Mouse (Mus musculus): ENCODE measurements around the gene Slc38a8. TPM values are rescaled to one million over a fixed set of nuclear protein-coding genes. Genes with fewer than 3 reads are reported as not detected.

Slc38a8 gene
- polyA plus RNA-seq, 1 experiment from 2014 or later: 0.22 TPM

GRCm38 (mm10) chr8:119484145-119484896 lies 17.2 kb downstream of the Slc38a8 start:
- Histone ChIP-seq H3K4me2 (no peak overlapping the region), H3K4me1 (replicated peaks) (no peaks in the 10 kb centered on the region), H3K36me3 (no peaks in the 10 kb centered on the region), H3K4me3 (no peak overlapping the region), H3K27ac (replicated peaks) (no peak overlapping the region), H3K9ac (no peak overlapping the region), H3K27me3 (no peaks in the 10 kb centered on the region), H3K9me3 (no peaks in the 10 kb centered on the region)
- 87% methylated on average over 11 of the region's 11 CpGs for WGBS
- ATAC-seq (ENCODE audit: low FRiP score, low read depth): no peak

GRCm38 (mm10) chr8:119478684-119479083 lies 22.8 kb downstream of the Slc38a8 start:
- Histone ChIP-seq H3K27ac (replicated peaks) (no peak overlapping the region), H3K36me3 (no peaks in the 10 kb centered on the region), H3K9ac (no peak overlapping the region), H3K4me3 (no peak overlapping the region), H3K27me3 (no peaks in the 10 kb centered on the region), H3K9me3 (no peaks in the 10 kb centered on the region), H3K4me1 (replicated peaks) (no peaks in the 10 kb centered on the region), H3K4me2 (no peak overlapping the region)
- ATAC-seq (ENCODE audit: low FRiP score, low read depth): no peak
- WGBS: 18% methylated on average over 5 of the region's 5 CpGs

GRCm38 (mm10) chr8:119468091-119468490 lies 33.4 kb downstream of the Slc38a8 start:
- no peak overlapping the region for H3K27ac ChIP-seq (replicated peaks)
- H3K4me3 ChIP-seq: no peak overlapping the region
- H3K9ac ChIP-seq: no peak overlapping the region
- no peaks in the 10 kb centered on the region for H3K36me3 ChIP-seq
- H3K9me3 ChIP-seq: no peaks in the 10 kb centered on the region
- H3K4me1 ChIP-seq (replicated peaks): peaks cover 35% of the 10 kb centered on the region
- WGBS: 81% methylated on average over 8 of the region's 8 CpGs
- H3K4me2 ChIP-seq: no peak overlapping the region
- ATAC-seq (ENCODE audit: low FRiP score, low read depth): no peak
- peaks cover 3% of the 10 kb centered on the region; the same call in 1 of the 2 replicates for H3K27me3 ChIP-seq

GRCm38 (mm10) chr8:119466794-119467193 lies 34.7 kb downstream of the Slc38a8 start:
- peak overlapping the region; percentile 45; the same call in 1 of the 2 replicates for H3K4me2 ChIP-seq
- H3K27ac ChIP-seq (replicated peaks): peak overlapping the region; percentile 31; the same call in 1 of the 2 replicates
- WGBS: 49% methylated on average over 10 of the region's 10 CpGs
- no peaks in the 10 kb centered on the region for H3K9me3 ChIP-seq
- H3K4me3 ChIP-seq: no peak overlapping the region
- H3K27me3 ChIP-seq: peaks cover 3% of the 10 kb centered on the region; the same call in 1 of the 2 replicates
- ATAC-seq (ENCODE audit: low FRiP score, low read depth): no peak
- no peak overlapping the region for H3K9ac ChIP-seq
- peaks cover 36% of the 10 kb centered on the region for H3K4me1 ChIP-seq (replicated peaks)
- no peaks in the 10 kb centered on the region for H3K36me3 ChIP-seq

- Histone ChIP-seq H3K4me1 (replicated peaks) (peaks cover 43% of the 10 kb centered on the region), H3K9ac (no peak overlapping the region), H3K27me3 (peaks cover 3% of the 10 kb centered on the region; the same call in 1 of the 2 replicates), H3K4me2 (peak overlapping the region; percentile 45), H3K9me3 (no peaks in the 10 kb centered on the region), H3K27ac (replicated peaks) (no peak overlapping the region), H3K36me3 (no peaks in the 10 kb centered on the region), H3K4me3 (no peak overlapping the region)
- 2% methylated on average over 18 of the region's 18 CpGs for WGBS
- ATAC-seq (ENCODE audit: low FRiP score, low read depth): peak; percentile 35; the same call in 1 of the 2 replicates
Measured at GRCm38 (mm10) chr8:119466105-119466504, 35.4 kb downstream of the Slc38a8 start.

- Histone ChIP-seq H3K9me3 (no peaks in the 10 kb centered on the region), H3K4me1 (replicated peaks) (peaks cover 57% of the 10 kb centered on the region), H3K4me2 (no peak overlapping the region), H3K4me3 (no peak overlapping the region), H3K36me3 (no peaks in the 10 kb centered on the region), H3K27ac (replicated peaks) (no peak overlapping the region), H3K9ac (no peak overlapping the region), H3K27me3 (peaks cover 3% of the 10 kb centered on the region; the same call in 1 of the 2 replicates)
- ATAC-seq (ENCODE audit: low FRiP score, low read depth): no peak
- WGBS: 41% methylated on average over 7 of the region's 7 CpGs
Measured at GRCm38 (mm10) chr8:119463709-119464108, 37.8 kb downstream of the Slc38a8 start.

GRCm38 (mm10) chr8:119461356-119461755 lies 40.1 kb downstream of the Slc38a8 start:
- H3K27ac ChIP-seq (replicated peaks): 0 out of 2 replicates have a peak overlapping the region, but pooled peaks have one; percentile 10
- no peaks in the 10 kb centered on the region for H3K36me3 ChIP-seq
- peak; percentile 51; the same call in 1 of the 2 replicates for ATAC-seq (ENCODE audit: low FRiP score, low read depth)
- no peak overlapping the region for H3K4me3 ChIP-seq
- H3K4me2 ChIP-seq: no peak overlapping the region
- no peak overlapping the region for H3K9ac ChIP-seq
- peaks cover 48% of the 10 kb centered on the region for H3K4me1 ChIP-seq (replicated peaks)
- H3K9me3 ChIP-seq: no peaks in the 10 kb centered on the region
- H3K27me3 ChIP-seq: peaks cover 3% of the 10 kb centered on the region; the same call in 1 of the 2 replicates
- 25% methylated on average over 9 of the region's 9 CpGs for WGBS

GRCm38 (mm10) chr8:119459724-119460123 lies 41.8 kb downstream of the Slc38a8 start:
- no peak overlapping the region for H3K9ac ChIP-seq
- peak overlapping the region; percentile 55 for H3K27ac ChIP-seq (replicated peaks)
- peaks cover 3% of the 10 kb centered on the region; the same call in 1 of the 2 replicates for H3K27me3 ChIP-seq
- peak overlapping the region; percentile 24 for H3K4me2 ChIP-seq
- peak; percentile 27; the same call in 1 of the 2 replicates for ATAC-seq (ENCODE audit: low FRiP score, low read depth)
- H3K4me1 ChIP-seq (replicated peaks): peaks cover 33% of the 10 kb centered on the region
- no peak overlapping the region for H3K4me3 ChIP-seq
- no peaks in the 10 kb centered on the region for H3K9me3 ChIP-seq
- no peaks in the 10 kb centered on the region for H3K36me3 ChIP-seq
- 13% methylated on average over 16 of the region's 16 CpGs for WGBS

GRCm38 (mm10) chr8:119456045-119456444 lies 45.5 kb downstream of the Slc38a8 start:
- Histone ChIP-seq H3K27ac (replicated peaks) (no peak overlapping the region), H3K9ac (no peak overlapping the region), H3K9me3 (no peaks in the 10 kb centered on the region), H3K4me1 (replicated peaks) (peaks cover 14% of the 10 kb centered on the region), H3K4me2 (no peak overlapping the region), H3K36me3 (no peaks in the 10 kb centered on the region), H3K4me3 (no peak overlapping the region), H3K27me3 (no peaks in the 10 kb centered on the region)
- WGBS: 84% methylated on average over 5 of the region's 5 CpGs
- no peak for ATAC-seq (ENCODE audit: low FRiP score, low read depth)

GRCm38 (mm10) chr8:119452919-119453318 lies 48.6 kb downstream of the Slc38a8 start:
- H3K36me3 ChIP-seq: no peaks in the 10 kb centered on the region
- no peak for ATAC-seq (ENCODE audit: low FRiP score, low read depth)
- no peaks in the 10 kb centered on the region for H3K9me3 ChIP-seq
- H3K4me2 ChIP-seq: no peak overlapping the region
- H3K4me3 ChIP-seq: no peak overlapping the region
- no peak overlapping the region for H3K9ac ChIP-seq
- no peak overlapping the region for H3K27ac ChIP-seq (replicated peaks)
- H3K4me1 ChIP-seq (replicated peaks): peaks cover 10% of the 10 kb centered on the region; the same call in 1 of the 2 replicates
- 90% methylated on average over 5 of the region's 5 CpGs for WGBS
- no peaks in the 10 kb centered on the region for H3K27me3 ChIP-seq

- no peak for ATAC-seq (ENCODE audit: low FRiP score, low read depth)
- no peaks in the 10 kb centered on the region for H3K27me3 ChIP-seq
- no peaks in the 10 kb centered on the region for H3K36me3 ChIP-seq
- H3K27ac ChIP-seq (replicated peaks): no peak overlapping the region
- no peak overlapping the region for H3K9ac ChIP-seq
- H3K4me1 ChIP-seq (replicated peaks): peaks cover 23% of the 10 kb centered on the region; the same call in 1 of the 2 replicates
- WGBS: 81% methylated on average over 4 of the region's 4 CpGs
- no peak overlapping the region for H3K4me2 ChIP-seq
- H3K4me3 ChIP-seq: no peak overlapping the region
- H3K9me3 ChIP-seq: no peaks in the 10 kb centered on the region
Measured at GRCm38 (mm10) chr8:119451131-119451530, 50.4 kb downstream of the Slc38a8 start.

- H3K4me1 ChIP-seq (replicated peaks): peaks cover 24% of the 10 kb centered on the region; the same call in 1 of the 2 replicates
- 0 out of 2 replicates have a peak overlapping the region, but pooled peaks have one; percentile 93 for H3K4me2 ChIP-seq
- WGBS: 68% methylated on average over 12 of the region's 12 CpGs
- no peaks in the 10 kb centered on the region for H3K9me3 ChIP-seq
- H3K9ac ChIP-seq: no peak overlapping the region
- H3K27ac ChIP-seq (replicated peaks): no peak overlapping the region
- ATAC-seq (ENCODE audit: low FRiP score, low read depth): no peak
- no peak overlapping the region for H3K4me3 ChIP-seq
- H3K36me3 ChIP-seq: no peaks in the 10 kb centered on the region
- no peaks in the 10 kb centered on the region; the same call in 1 of the 2 replicates for H3K27me3 ChIP-seq
Measured at GRCm38 (mm10) chr8:119449627-119450026, 51.9 kb downstream of the Slc38a8 start.
